Mouse (Mus musculus): Measurements from ENCODE around the gene Kcnq1. TPM values are rescaled to one million over a fixed set of nuclear protein-coding genes. Genes with fewer than 3 reads are reported as not detected.

The Kcnq1 gene
- 4.9 and 10.3 TPM in 2 replicates for polyA plus RNA-seq (2012; rRNA removed; ENCODE audit: low replicate concordance)

GRCm38 (mm10) chr7:143106062-143106461 lies at the start of gene Kcnq1:
Gene Kcnq1 (plus strand): TSS chr7:143106362.

GRCm38 (mm10) chr7:143068882-143069591 lies 37.1 kb upstream of the Kcnq1 start, which contains the start of gene Tssc4:
Gene Tssc4 (plus strand): TSS chr7:143069249.

GRCm38 (mm10) chr7:143094592-143095553 lies 11.3 kb upstream of the Kcnq1 start, which contains the start of gene Trpm5:
Gene Trpm5 (minus strand): TSS chr7:143094642.

GRCm38 (mm10) chr7:143460874-143461273 lies 354.7 kb downstream of the Kcnq1 start, which contains the start of gene Cdkn1c:
Gene Cdkn1c (minus strand): TSS chr7:143461050.

GRCm38 (mm10) chr7:143473347-143474101 lies 367.4 kb downstream of the Kcnq1 start, which contains the start of gene Slc22a18:
Gene Slc22a18 (plus strand): TSS chr7:143473736.

Other genes with a start within 250 kb of the Kcnq1 start
- 0.10 TPM in 1 of 2 replicates, not detected in the other for gene Th, start 175.2 kb upstream of the Kcnq1 start, polyA plus RNA-seq (2012; rRNA removed; ENCODE audit: low replicate concordance)
- 0.49 and 3.2 TPM in 2 replicates for gene Ascl2, start 137.1 kb upstream of the Kcnq1 start, polyA plus RNA-seq (2012; rRNA removed; ENCODE audit: low replicate concordance)
- gene Tspan32, start 101.3 kb upstream of the Kcnq1 start, polyA plus RNA-seq (2012; rRNA removed; ENCODE audit: low replicate concordance), result 5.0 and 5.3 TPM in 2 replicates
- 886 and 988 TPM in 2 replicates for gene Cd81, start 53.6 kb upstream of the Kcnq1 start, polyA plus RNA-seq (2012; rRNA removed; ENCODE audit: low replicate concordance)
- 62.4 and 108 TPM in 2 replicates for gene Tssc4, start 37.1 kb upstream of the Kcnq1 start, polyA plus RNA-seq (2012; rRNA removed; ENCODE audit: low replicate concordance)
- gene Trpm5, start 11.7 kb upstream of the Kcnq1 start, polyA plus RNA-seq (2012; rRNA removed; ENCODE audit: low replicate concordance), result 1.0 TPM in 1 of 2 replicates, not detected in the other

All from subcutaneous adipose tissue, adult 2 months (tissue).